Mouse (Mus musculus) myocyte (in vitro differentiated cells): Measurements from ENCODE around the gene Cfdp1. TPM values are rescaled to one million over a fixed set of nuclear protein-coding genes. Genes with fewer than 3 reads are reported as not detected.

Experiments
- H3K27me3 ChIP-seq: one replicate; pipeline ENCODE4 v1.6.1; 2011; ENCODE audit not compliant: control insufficient read depth, insufficient read depth, insufficient read length
- H3K36me3 ChIP-seq: one replicate; pipeline ENCODE4 v1.6.1; 2011; ENCODE audit not compliant: control insufficient read depth, insufficient read depth
- H3K4me2 ChIP-seq: one replicate; pipeline ENCODE4 v1.6.1; 2011; ENCODE audit warnings: low read depth, control low read depth
- H3K4me3 ChIP-seq: one replicate; pipeline ENCODE4 v1.5.1; 2011; ENCODE audit warnings: mild to moderate bottlenecking, control low read depth, moderate library complexity
- H3K79me2 ChIP-seq: one replicate; pipeline ENCODE4 v1.6.1; 2011; ENCODE audit not compliant: control insufficient read depth, insufficient read depth
- H3ac ChIP-seq: one replicate; pipeline ENCODE4 v1.6.1; 2011; ENCODE audit not compliant: control insufficient read depth, insufficient read length
- CEBPB ChIP-seq: IDR thresholded peaks from 2 replicates; pipeline ENCODE4 v1.6.1; 2011; ENCODE audit warnings: mild to moderate bottlenecking, moderate library complexity; ENCODE audit not compliant: poor library complexity, insufficient read depth, severe bottlenecking
- E2F4 ChIP-seq: IDR thresholded peaks from one replicate; pipeline ENCODE4 v1.6.1; 2011; ENCODE audit warnings: mild to moderate bottlenecking, control low read depth, moderate library complexity; ENCODE audit not compliant: insufficient read depth
- MAX ChIP-seq: IDR thresholded peaks from one replicate; pipeline ENCODE4 v1.6.1; 2011; ENCODE audit warnings: low read depth, mild to moderate bottlenecking, control low read depth
- MYOD1 ChIP-seq, 3 experiments: IDR thresholded peaks; one replicate each; pipeline ENCODE4 v1.6.1; 2011; ENCODE audit warnings: control low read depth in 2 of 3, low read depth in 2 of 3, mild to moderate bottlenecking in 2 of 3, moderate library complexity in 1 of 3; ENCODE audit not compliant: insufficient read length in 2 of 3, control insufficient read depth in 1 of 3
- MYOG ChIP-seq, 3 experiments: IDR thresholded peaks; one replicate each; pipeline ENCODE4 v1.6.1; 2011; ENCODE audit warnings: control low read depth in 2 of 3, low read depth in 2 of 3, mild to moderate bottlenecking in 2 of 3; ENCODE audit not compliant: insufficient read length in 2 of 3, control insufficient read depth in 1 of 3, insufficient read depth in 1 of 3
- POLR2A ChIP-seq: IDR thresholded peaks from one replicate; pipeline ENCODE4 v1.6.1; 2011; ENCODE audit warnings: low read depth, mild to moderate bottlenecking, control low read depth, moderate library complexity; ENCODE audit not compliant: insufficient read length
- POLR2AphosphoS2 ChIP-seq: IDR thresholded peaks from one replicate; pipeline ENCODE4 v1.6.1; 2011; ENCODE audit warnings: low read depth, control low read depth; ENCODE audit not compliant: insufficient read length
- REST ChIP-seq: IDR thresholded peaks from one replicate; pipeline ENCODE4 v1.6.1; 2011; ENCODE audit warnings: mild to moderate bottlenecking, control low read depth, moderate library complexity; ENCODE audit not compliant: insufficient read depth, insufficient read length
- SRF ChIP-seq: IDR thresholded peaks from one replicate; pipeline ENCODE4 v1.6.1; 2011; ENCODE audit warnings: low read depth; ENCODE audit not compliant: control insufficient read depth, insufficient read length
- TCF12 ChIP-seq: IDR thresholded peaks from one replicate; pipeline ENCODE4 v1.6.1; 2011; ENCODE audit warnings: mild to moderate bottlenecking, control low read depth; ENCODE audit not compliant: poor library complexity, insufficient read depth, severe bottlenecking
- TCF3 ChIP-seq: IDR thresholded peaks from one replicate; pipeline ENCODE4 v1.6.1; 2011; ENCODE audit warnings: low read depth, control low read depth; ENCODE audit not compliant: insufficient read length
- USF1 ChIP-seq: IDR thresholded peaks from one replicate; pipeline ENCODE4 v1.6.1; 2011; ENCODE audit warnings: low read depth, mild to moderate bottlenecking, control low read depth, moderate library complexity
- polyA plus RNA-seq: library from polyadenylated mRNA; unstranded; fragments of >200 nt; fragmentation: generic; extraction: Trizol; gene quantifications from one replicate; pipeline ENCODE4 v1.2.1, GENCODE M21; 2012; ENCODE audit warnings: missing spikeins

Gene Cfdp1
- polyA plus RNA-seq, 1 experiment: 44.9 TPM

DNA sequence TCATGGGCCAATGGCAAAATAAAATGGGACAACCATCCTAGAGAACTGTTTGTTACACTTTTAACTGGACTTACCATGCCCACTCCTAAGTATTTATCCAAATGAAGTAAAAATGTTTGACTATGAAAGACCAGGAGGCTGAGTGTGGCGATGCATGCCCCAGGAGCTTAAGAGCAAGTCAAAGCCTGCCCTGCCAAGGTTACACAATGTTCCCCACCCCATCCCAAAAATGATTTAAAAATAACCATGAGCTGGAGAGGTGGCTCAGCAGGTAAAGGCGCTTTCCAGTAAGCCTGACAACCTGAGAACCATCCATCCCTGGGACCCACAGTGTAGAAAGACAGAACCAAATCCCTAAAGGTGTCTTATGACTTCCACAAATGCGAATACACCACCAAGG is 35.5 kb downstream of the Cfdp1 start:
- H3ac ChIP-seq: no peak overlapping the region
- H3K79me2 ChIP-seq: no peaks in the 10 kb centered on the region
- no peaks in the 10 kb centered on the region for H3K27me3 ChIP-seq
- H3K4me3 ChIP-seq: no peak overlapping the region
- no peak overlapping the region for H3K4me2 ChIP-seq
- peaks cover 16% of the 10 kb centered on the region for H3K36me3 ChIP-seq
- TF ChIP-seq USF1 (no peak), E2F4 (no peak), SRF (no peak), MYOG (IDR thresholded peaks at IDR 0.05; ENCODE audit: control insufficient read depth in 1 of 3, insufficient read depth in 1 of 3, insufficient read length in 2 of 3, low read depth in 2 of 3) (no peak), TCF12 (no peak), REST (no peak), MAX (no peak), POLR2AphosphoS2 (no peak), MYOD1 (IDR thresholded peaks at IDR 0.05; ENCODE audit: control insufficient read depth in 1 of 3, insufficient read length in 2 of 3, low read depth in 2 of 3) (no peak), CEBPB (no peak), TCF3 (no peak), POLR2A (no peak)

DNA sequence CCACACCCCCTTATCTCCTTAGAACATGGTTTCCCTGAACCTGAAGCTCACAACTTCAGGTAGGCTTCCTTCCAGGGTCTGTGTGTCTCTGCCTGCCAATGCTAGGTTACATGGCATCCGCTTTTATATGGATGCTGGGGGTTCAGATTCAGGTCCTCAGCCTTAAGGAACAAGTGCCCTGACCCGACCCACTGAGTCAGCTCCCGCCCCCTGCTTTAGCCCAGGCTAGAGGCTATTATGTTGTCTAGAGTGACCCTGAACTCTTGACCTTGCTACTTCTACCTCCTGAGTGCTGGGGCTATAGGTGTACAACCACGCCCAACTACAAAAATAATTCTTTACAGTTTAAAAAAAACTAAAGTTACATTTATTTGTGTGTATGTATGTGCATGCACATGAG is 39.0 kb downstream of the Cfdp1 start:
- H3ac ChIP-seq: no peak overlapping the region
- no peaks in the 10 kb centered on the region for H3K27me3 ChIP-seq
- no peaks in the 10 kb centered on the region for H3K79me2 ChIP-seq
- H3K36me3 ChIP-seq: peaks cover 16% of the 10 kb centered on the region
- H3K4me2 ChIP-seq: no peak overlapping the region
- no peak overlapping the region for H3K4me3 ChIP-seq
- TF ChIP-seq SRF (no peak), MYOG (IDR thresholded peaks at IDR 0.05; ENCODE audit: control insufficient read depth in 1 of 3, insufficient read depth in 1 of 3, insufficient read length in 2 of 3, low read depth in 2 of 3) (no peak), MAX (no peak), MYOD1 (IDR thresholded peaks at IDR 0.05; ENCODE audit: control insufficient read depth in 1 of 3, insufficient read length in 2 of 3, low read depth in 2 of 3) (no peak), REST (no peak), E2F4 (no peak), USF1 (no peak), TCF3 (no peak), POLR2A (no peak), POLR2AphosphoS2 (no peak), TCF12 (no peak), CEBPB (no peak)

DNA sequence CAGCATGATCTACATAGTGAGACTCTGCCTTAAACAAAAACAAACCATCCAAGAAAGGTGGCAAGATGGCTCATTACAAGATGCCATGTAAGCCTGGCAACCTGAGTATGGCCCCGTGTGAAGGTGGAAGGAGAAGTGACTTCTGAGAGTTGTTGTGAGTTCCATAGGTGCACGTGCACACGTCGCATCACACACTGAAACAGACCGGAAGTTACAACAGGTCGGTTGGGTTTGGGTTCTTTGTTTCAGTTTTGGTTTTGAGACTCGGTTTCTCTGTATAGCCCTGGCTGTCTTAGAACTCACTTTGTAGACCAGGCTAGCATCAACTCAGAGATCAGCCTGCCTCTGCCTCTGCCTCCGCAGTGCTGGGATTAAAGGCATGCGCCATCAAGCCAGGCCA is 40.3 kb downstream of the Cfdp1 start:
- Histone ChIP-seq H3K4me2 (no peak overlapping the region), H3K79me2 (no peaks in the 10 kb centered on the region), H3K36me3 (peaks cover 11% of the 10 kb centered on the region), H3ac (no peak overlapping the region), H3K4me3 (no peak overlapping the region), H3K27me3 (no peaks in the 10 kb centered on the region)
- TF ChIP-seq REST (no peak), TCF12 (no peak), POLR2AphosphoS2 (no peak), MYOG (IDR thresholded peaks at IDR 0.05; ENCODE audit: control insufficient read depth in 1 of 3, insufficient read depth in 1 of 3, insufficient read length in 2 of 3, low read depth in 2 of 3) (no peak), TCF3 (no peak)

DNA sequence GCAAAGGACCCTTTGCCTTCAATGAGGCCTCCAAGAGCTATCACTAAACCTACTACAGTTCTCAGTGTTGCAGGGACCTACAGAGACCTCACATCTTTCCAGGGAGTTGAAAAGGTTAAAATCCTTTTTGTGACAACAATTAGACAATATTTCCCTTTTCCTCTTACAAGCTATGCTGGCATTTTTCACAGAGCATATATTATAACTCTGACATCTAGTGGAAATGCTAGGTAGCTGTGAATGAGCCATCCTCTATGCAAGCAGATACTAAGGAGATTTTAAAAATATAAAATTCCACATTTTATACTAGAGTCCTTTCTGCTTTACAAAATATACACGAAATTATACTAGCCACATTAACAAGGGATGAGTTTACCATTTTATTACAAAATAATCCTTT is 41.3 kb downstream of the Cfdp1 start:
- no peak overlapping the region for H3K4me2 ChIP-seq
- TF ChIP-seq MYOD1 (IDR thresholded peaks at IDR 0.05; ENCODE audit: control insufficient read depth in 1 of 3, insufficient read length in 2 of 3, low read depth in 2 of 3) (no peak), POLR2A (no peak), USF1 (no peak), TCF3 (no peak), MYOG (IDR thresholded peaks at IDR 0.05; ENCODE audit: control insufficient read depth in 1 of 3, insufficient read depth in 1 of 3, insufficient read length in 2 of 3, low read depth in 2 of 3) (no peak), REST (no peak), E2F4 (no peak), CEBPB (no peak), MAX (no peak), TCF12 (no peak), POLR2AphosphoS2 (no peak), SRF (no peak)
- H3K36me3 ChIP-seq: peaks cover 11% of the 10 kb centered on the region
- H3K79me2 ChIP-seq: no peaks in the 10 kb centered on the region
- no peaks in the 10 kb centered on the region for H3K27me3 ChIP-seq
- H3ac ChIP-seq: no peak overlapping the region
- H3K4me3 ChIP-seq: no peak overlapping the region

DNA sequence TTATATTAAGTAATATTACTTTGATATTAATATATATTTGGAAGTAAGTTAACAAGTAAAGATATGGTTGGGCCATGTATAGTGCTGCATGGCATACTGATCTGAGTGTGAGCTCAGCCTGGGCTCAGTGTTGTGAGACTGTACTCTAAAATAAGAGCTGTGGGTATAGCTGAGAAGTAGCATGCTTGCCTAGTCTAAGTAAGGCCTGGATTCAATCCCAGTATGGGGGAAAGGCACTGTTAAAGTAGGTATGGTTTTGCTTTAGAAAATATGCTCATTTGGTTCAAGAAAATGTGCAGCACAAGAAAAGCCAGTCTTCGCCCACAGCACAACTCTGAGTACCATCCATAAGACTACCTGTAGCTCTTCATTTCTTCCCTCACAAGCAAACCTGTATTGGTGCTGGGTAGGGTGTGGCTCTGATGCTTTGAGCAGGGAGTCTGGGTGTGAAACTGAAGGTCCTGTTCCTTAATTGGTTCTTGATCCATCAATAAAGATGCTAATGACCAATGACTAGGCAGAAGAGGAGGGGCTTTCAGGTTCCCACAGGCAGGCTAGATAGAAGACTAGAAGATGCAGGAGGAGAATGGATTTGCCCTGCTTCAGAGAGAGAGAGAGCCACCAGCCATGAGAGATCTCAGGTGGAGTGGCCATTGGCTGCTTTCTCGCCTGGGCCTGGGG is 43.3 kb downstream of the Cfdp1 start:
- TF ChIP-seq POLR2AphosphoS2 (no peak), MAX (no peak), E2F4 (no peak), CEBPB (no peak), SRF (no peak), MYOD1 (IDR thresholded peaks at IDR 0.05; ENCODE audit: control insufficient read depth in 1 of 3, insufficient read length in 2 of 3, low read depth in 2 of 3) (no peak), MYOG (IDR thresholded peaks at IDR 0.05; ENCODE audit: control insufficient read depth in 1 of 3, insufficient read depth in 1 of 3, insufficient read length in 2 of 3, low read depth in 2 of 3) (no peak), TCF3 (no peak), POLR2A (no peak), REST (no peak), TCF12 (no peak), USF1 (no peak)
- no peaks in the 10 kb centered on the region for H3K79me2 ChIP-seq
- H3K36me3 ChIP-seq: peaks cover 7% of the 10 kb centered on the region
- no peaks in the 10 kb centered on the region for H3K27me3 ChIP-seq
- no peak overlapping the region for H3K4me2 ChIP-seq
- H3ac ChIP-seq: no peak overlapping the region
- no peak overlapping the region for H3K4me3 ChIP-seq
